Mouse (Mus musculus): ENCODE results near the gene Sytl4. TPM values are rescaled to one million over a fixed set of nuclear protein-coding genes. Genes with fewer than 3 reads are reported as not detected.

Sytl4 gene
- 1.9 and 2.8 TPM in 2 replicates for polyA plus RNA-seq (2015; fragmentation: Nextera tagmentation; extraction: Ambion mirVana)

- Histone ChIP-seq H3K4me2 (ENCODE audit: low read depth, low read length) (peak within 1 kb of the TSS; percentile 79), H3K4me1 (ENCODE audit: control insufficient read depth, insufficient read depth, low read length) (no peaks in the 10 kb centered on the region), H3K36me3 (ENCODE audit: control insufficient read depth, insufficient read depth) (no peaks in the 10 kb centered on the region), H3K9ac (ENCODE audit: low read length) (peak within 1 kb of the TSS; percentile 58), H3K9me3 (replicated peaks; ENCODE audit: control insufficient read depth, low read length) (no peaks in the 10 kb centered on the region), H3K4me3 (ENCODE audit: low read length) (peak within 1 kb of the TSS; percentile 57), H3K27me3 (ENCODE audit: control insufficient read depth, insufficient read depth, low read length) (no peaks in the 10 kb centered on the region; the same call in 1 of the 2 replicates), H3K27ac (ENCODE audit: low read length) (no peak within 1 kb of the TSS)
- WGBS: 18% methylated on average over 28 of the region's 29 CpGs
- ATAC-seq (replicated peaks; ENCODE audit: extremely low read depth, insufficient read depth, low FRiP score): peak; percentile 63; the same call in 1 of the 2 replicates
Observed at GRCm38 (mm10) chrX:133981231-133982002, at the start of gene Sytl4. Gene Sytl4, minus strand, starts transcription at chrX:133981812.

- Histone ChIP-seq H3K36me3 (ENCODE audit: control insufficient read depth, insufficient read depth) (no peaks in the 10 kb centered on the region), H3K27me3 (ENCODE audit: control insufficient read depth, insufficient read depth, low read length) (no peaks in the 10 kb centered on the region), H3K27ac (ENCODE audit: low read length) (no peak overlapping the region), H3K9ac (ENCODE audit: low read length) (no peak overlapping the region), H3K9me3 (replicated peaks; ENCODE audit: control insufficient read depth, low read length) (no peaks in the 10 kb centered on the region), H3K4me2 (ENCODE audit: low read depth, low read length) (no peak overlapping the region), H3K4me3 (ENCODE audit: low read length) (no peak overlapping the region), H3K4me1 (ENCODE audit: control insufficient read depth, insufficient read depth, low read length) (no peaks in the 10 kb centered on the region)
- ATAC-seq (replicated peaks; ENCODE audit: extremely low read depth, insufficient read depth, low FRiP score): peak; percentile 28; the same call in 1 of the 2 replicates
- 51% methylated on average over 5 of the region's 5 CpGs for WGBS
Observed at GRCm38 (mm10) chrX:134020664-134021063, 39.1 kb upstream of the Sytl4 start.

DNA sequence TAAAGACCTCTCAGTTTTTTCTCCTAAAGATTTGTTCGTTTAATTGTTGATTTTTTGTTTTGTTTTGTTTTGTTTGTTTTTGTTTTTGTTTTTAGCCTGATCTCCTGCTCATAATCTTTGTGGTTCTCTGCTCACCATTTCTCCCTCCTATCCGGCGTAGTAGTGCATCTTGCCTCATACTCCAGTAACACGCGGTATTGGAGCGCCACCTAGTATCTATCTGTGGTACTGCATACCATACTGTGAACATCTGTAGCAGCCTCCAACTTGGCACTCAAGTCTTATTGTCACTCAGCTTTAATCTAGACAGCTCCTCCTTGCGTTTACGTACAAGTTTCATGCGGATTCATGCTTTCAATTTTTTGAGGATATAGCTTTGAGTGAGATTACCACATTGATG is 37.4 kb upstream of the Sytl4 start:
- WGBS: 9% methylated on average over 9 of the region's 9 CpGs
- no peak; the same call in 1 of the 2 replicates for ATAC-seq (replicated peaks; ENCODE audit: extremely low read depth, insufficient read depth, low FRiP score)

DNA sequence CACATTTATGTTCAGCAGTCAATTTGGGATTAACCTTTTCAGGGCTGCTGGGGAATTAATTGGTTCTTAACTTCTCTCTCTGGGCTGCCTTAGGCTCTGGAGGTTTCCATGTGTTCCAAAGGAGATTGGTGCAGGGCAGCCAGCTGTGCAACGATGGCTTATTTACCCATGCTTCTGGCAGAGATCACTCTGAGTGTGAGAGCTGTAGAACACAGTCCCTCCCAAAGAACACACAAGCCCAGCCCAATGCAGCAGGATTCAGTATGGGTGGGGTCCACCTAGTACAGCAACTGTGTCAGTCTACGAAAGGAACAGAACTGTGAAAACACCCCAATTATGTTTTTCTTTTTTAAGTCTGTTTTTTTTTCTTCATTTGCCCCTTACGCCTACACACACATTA is 14.3 kb upstream of the Sytl4 start:
- Histone ChIP-seq H3K27me3 (ENCODE audit: control insufficient read depth, insufficient read depth, low read length) (no peaks in the 10 kb centered on the region), H3K4me2 (ENCODE audit: low read depth, low read length) (no peak overlapping the region), H3K4me3 (ENCODE audit: low read length) (no peak overlapping the region), H3K27ac (ENCODE audit: low read length) (no peak overlapping the region), H3K36me3 (ENCODE audit: control insufficient read depth, insufficient read depth) (no peaks in the 10 kb centered on the region), H3K9ac (ENCODE audit: low read length) (no peak overlapping the region), H3K9me3 (replicated peaks; ENCODE audit: control insufficient read depth, low read length) (no peaks in the 10 kb centered on the region), H3K4me1 (ENCODE audit: control insufficient read depth, insufficient read depth, low read length) (no peaks in the 10 kb centered on the region)
- no peak for ATAC-seq (replicated peaks; ENCODE audit: extremely low read depth, insufficient read depth, low FRiP score)
- 79% methylated on average over 3 of the region's 3 CpGs for WGBS

More for the DNA sequence above, 37.4 kb upstream of the Sytl4 start:
- H3K27ac ChIP-seq (ENCODE audit: low read length): no peak overlapping the region
- H3K27me3 ChIP-seq (ENCODE audit: control insufficient read depth, insufficient read depth, low read length): no peaks in the 10 kb centered on the region
- no peak overlapping the region for H3K4me3 ChIP-seq (ENCODE audit: low read length)
- no peak overlapping the region for H3K4me2 ChIP-seq (ENCODE audit: low read depth, low read length)
- no peaks in the 10 kb centered on the region for H3K36me3 ChIP-seq (ENCODE audit: control insufficient read depth, insufficient read depth)
- H3K4me1 ChIP-seq (ENCODE audit: control insufficient read depth, insufficient read depth, low read length): no peaks in the 10 kb centered on the region
- H3K9ac ChIP-seq (ENCODE audit: low read length): no peak overlapping the region
- no peaks in the 10 kb centered on the region for H3K9me3 ChIP-seq (replicated peaks; ENCODE audit: control insufficient read depth, low read length)

DNA sequence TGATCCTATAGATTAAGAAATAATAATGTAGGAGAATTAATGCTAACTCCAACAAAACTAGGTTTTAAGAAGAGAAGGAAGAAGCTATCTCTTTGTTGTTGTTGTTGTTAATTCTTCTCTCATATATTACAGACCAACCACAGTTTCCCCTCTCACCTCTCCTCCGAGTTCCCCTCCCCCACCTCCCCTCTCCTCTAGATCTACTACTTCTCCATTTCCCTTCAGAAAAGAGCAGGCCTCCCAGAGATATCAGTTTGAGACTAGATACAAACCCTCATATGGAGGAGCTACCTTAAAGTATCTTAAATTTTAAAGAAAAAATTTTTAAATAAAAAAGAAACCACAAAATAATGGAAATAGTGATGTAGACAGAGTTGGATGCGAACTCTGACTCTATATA is 17.0 kb downstream of the Sytl4 start:
- Histone ChIP-seq H3K27me3 (ENCODE audit: control insufficient read depth, insufficient read depth, low read length) (no peaks in the 10 kb centered on the region), H3K9me3 (replicated peaks; ENCODE audit: control insufficient read depth, low read length) (no peaks in the 10 kb centered on the region), H3K27ac (ENCODE audit: low read length) (no peak overlapping the region), H3K4me2 (ENCODE audit: low read depth, low read length) (no peak overlapping the region), H3K4me1 (ENCODE audit: control insufficient read depth, insufficient read depth, low read length) (no peaks in the 10 kb centered on the region), H3K9ac (ENCODE audit: low read length) (no peak overlapping the region), H3K36me3 (ENCODE audit: control insufficient read depth, insufficient read depth) (no peaks in the 10 kb centered on the region), H3K4me3 (ENCODE audit: low read length) (no peak overlapping the region)
- 63% methylated on average over 2 of the region's 2 CpGs for WGBS
- ATAC-seq (replicated peaks; ENCODE audit: extremely low read depth, insufficient read depth, low FRiP score): no peak

GRCm38 (mm10) chrX:133960617-133961016 is 21.0 kb downstream of the Sytl4 start:
- no peak overlapping the region for H3K4me2 ChIP-seq (ENCODE audit: low read depth, low read length)
- no peaks in the 10 kb centered on the region for H3K4me1 ChIP-seq (ENCODE audit: control insufficient read depth, insufficient read depth, low read length)
- H3K9me3 ChIP-seq (replicated peaks; ENCODE audit: control insufficient read depth, low read length): no peaks in the 10 kb centered on the region
- H3K4me3 ChIP-seq (ENCODE audit: low read length): no peak overlapping the region
- WGBS: 52% methylated on average over 2 of the region's 2 CpGs
- no peaks in the 10 kb centered on the region for H3K27me3 ChIP-seq (ENCODE audit: control insufficient read depth, insufficient read depth, low read length)
- no peak overlapping the region for H3K27ac ChIP-seq (ENCODE audit: low read length)
- H3K9ac ChIP-seq (ENCODE audit: low read length): no peak overlapping the region
- ATAC-seq (replicated peaks; ENCODE audit: extremely low read depth, insufficient read depth, low FRiP score): no peak
- no peaks in the 10 kb centered on the region for H3K36me3 ChIP-seq (ENCODE audit: control insufficient read depth, insufficient read depth)

GRCm38 (mm10) chrX:133954661-133955060 is 27.0 kb downstream of the Sytl4 start:
- H3K4me3 ChIP-seq (ENCODE audit: low read length): no peak overlapping the region
- H3K27ac ChIP-seq (ENCODE audit: low read length): no peak overlapping the region
- no peaks in the 10 kb centered on the region for H3K4me1 ChIP-seq (ENCODE audit: control insufficient read depth, insufficient read depth, low read length)
- H3K4me2 ChIP-seq (ENCODE audit: low read depth, low read length): no peak overlapping the region
- H3K9me3 ChIP-seq (replicated peaks; ENCODE audit: control insufficient read depth, low read length): no peaks in the 10 kb centered on the region
- no peak for ATAC-seq (replicated peaks; ENCODE audit: extremely low read depth, insufficient read depth, low FRiP score)
- no peaks in the 10 kb centered on the region for H3K27me3 ChIP-seq (ENCODE audit: control insufficient read depth, insufficient read depth, low read length)
- 65% methylated on average over 7 of the region's 7 CpGs for WGBS
- H3K9ac ChIP-seq (ENCODE audit: low read length): no peak overlapping the region
- H3K36me3 ChIP-seq (ENCODE audit: control insufficient read depth, insufficient read depth): no peaks in the 10 kb centered on the region

DNA sequence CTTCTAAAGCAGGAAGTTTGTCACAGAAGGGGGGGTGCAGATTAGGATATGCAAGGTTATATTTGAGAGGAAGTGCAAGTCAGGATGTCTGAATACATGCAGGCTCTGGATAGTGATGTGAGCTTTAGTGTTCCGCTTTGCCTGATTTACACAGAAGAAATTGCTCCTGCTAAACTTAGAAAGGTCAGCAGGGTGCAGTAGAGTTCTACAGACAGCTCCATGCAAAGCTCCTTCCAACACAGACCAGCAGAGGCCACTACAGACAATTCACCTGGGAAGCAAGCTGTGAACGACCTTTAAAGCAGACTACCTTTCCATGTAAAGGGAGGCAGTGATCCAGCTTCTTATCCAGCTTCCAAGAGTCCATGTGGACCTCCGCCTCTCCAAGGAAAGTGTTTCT is 34.2 kb downstream of the Sytl4 start:
- WGBS: 37% methylated on average over 3 of the region's 3 CpGs

GRCm38 (mm10) chrX:133939561-133939960 is 42.1 kb downstream of the Sytl4 start:
- no peak for ATAC-seq (replicated peaks; ENCODE audit: extremely low read depth, insufficient read depth, low FRiP score)
- H3K4me2 ChIP-seq (ENCODE audit: low read depth, low read length): no peak overlapping the region
- H3K27ac ChIP-seq (ENCODE audit: low read length): no peak overlapping the region
- no peak overlapping the region for H3K9ac ChIP-seq (ENCODE audit: low read length)
- H3K36me3 ChIP-seq (ENCODE audit: control insufficient read depth, insufficient read depth): no peaks in the 10 kb centered on the region
- 44% methylated on average over 1 of the region's 1 CpGs for WGBS
- H3K9me3 ChIP-seq (replicated peaks; ENCODE audit: control insufficient read depth, low read length): no peaks in the 10 kb centered on the region
- no peaks in the 10 kb centered on the region; the same call in 1 of the 2 replicates for H3K27me3 ChIP-seq (ENCODE audit: control insufficient read depth, insufficient read depth, low read length)
- H3K4me3 ChIP-seq (ENCODE audit: low read length): no peak overlapping the region
- no peaks in the 10 kb centered on the region for H3K4me1 ChIP-seq (ENCODE audit: control insufficient read depth, insufficient read depth, low read length)

More for the DNA sequence above, 34.2 kb downstream of the Sytl4 start:
- ATAC-seq (replicated peaks; ENCODE audit: extremely low read depth, insufficient read depth, low FRiP score): no peak
- Histone ChIP-seq H3K9me3 (replicated peaks; ENCODE audit: control insufficient read depth, low read length) (no peaks in the 10 kb centered on the region), H3K9ac (ENCODE audit: low read length) (no peak overlapping the region), H3K4me1 (ENCODE audit: control insufficient read depth, insufficient read depth, low read length) (no peaks in the 10 kb centered on the region), H3K36me3 (ENCODE audit: control insufficient read depth, insufficient read depth) (no peaks in the 10 kb centered on the region), H3K4me3 (ENCODE audit: low read length) (no peak overlapping the region), H3K4me2 (ENCODE audit: low read depth, low read length) (no peak overlapping the region), H3K27ac (ENCODE audit: low read length) (no peak overlapping the region), H3K27me3 (ENCODE audit: control insufficient read depth, insufficient read depth, low read length) (no peaks in the 10 kb centered on the region; the same call in 1 of the 2 replicates)

All from heart, embryonic 16.5 days (tissue).